Mouse (Mus musculus) midbrain, embryonic 13.5 days (tissue): ENCODE data around the gene Dppa3. TPM values are rescaled to one million over a fixed set of nuclear protein-coding genes. Genes with fewer than 3 reads are reported as not detected.

Source experiments
- ATAC-seq: fragments of 200-750 bp; cut with Nextera tagmentation; 2 replicates; pipeline ENCODE4 v1.8.0; 2017; ENCODE audit warnings: mild to moderate bottlenecking, moderate TSS enrichment, moderate library complexity
- H3K27ac ChIP-seq: fragments of 300-500 bp; sonication (generic); 2 replicates; pipeline ENCODE4 v1.5.1; 2015; ENCODE audit warnings: inconsistent platforms, mild to moderate bottlenecking, moderate library complexity
- H3K27me3 ChIP-seq: fragments of 300-500 bp; sonication (generic); 2 replicates; pipeline ENCODE4 v1.6.1; 2015; ENCODE audit warnings: mild to moderate bottlenecking, inconsistent platforms
- H3K36me3 ChIP-seq: fragments of 300-500 bp; sonication (generic); 2 replicates; pipeline ENCODE4 v1.6.1; 2015; ENCODE audit warnings: mild to moderate bottlenecking, inconsistent platforms
- H3K4me1 ChIP-seq: fragments of 300-500 bp; sonication (generic); replicated peaks from 2 replicates; pipeline ENCODE4 v1.6.1; 2015; ENCODE audit warnings: inconsistent platforms
- H3K4me2 ChIP-seq: fragments of 300-500 bp; sonication (generic); replicated peaks from 2 replicates; pipeline ENCODE4 v1.6.1; 2015; ENCODE audit warnings: moderate library complexity, mild to moderate bottlenecking, inconsistent platforms
- H3K4me3 ChIP-seq: fragments of 300-500 bp; sonication (generic); replicated peaks from 2 replicates; pipeline ENCODE4 v1.5.1; 2015; ENCODE audit warnings: mild to moderate bottlenecking, inconsistent platforms
- H3K9ac ChIP-seq: fragments of 300-500 bp; sonication (generic); replicated peaks from 2 replicates; pipeline ENCODE4 v1.6.1; 2015; ENCODE audit warnings: mild to moderate bottlenecking, inconsistent platforms
- H3K9me3 ChIP-seq: fragments of 300-500 bp; sonication (generic); 2 replicates; pipeline ENCODE4 v1.6.1; 2016; ENCODE audit warnings: mild to moderate bottlenecking, inconsistent platforms
- WGBS: fragments of 180-500 bp; shearing (Covaris S2); methylation state at CpG from one replicate; pipeline ENCODE4 v1.1.7; 2015; 5-methylcytosine and 5-hydroxymethylcytosine counted together
- polyA plus RNA-seq: library from polyadenylated mRNA; unstranded; fragments of >200 nt; fragmentation: Nextera tagmentation; extraction: Ambion mirVana; gene quantifications from 2 replicates; pipeline ENCODE4 v1.2.1, GENCODE M21; 2015

The Dppa3 gene
- not detected in 2 replicates for polyA plus RNA-seq

DNA sequence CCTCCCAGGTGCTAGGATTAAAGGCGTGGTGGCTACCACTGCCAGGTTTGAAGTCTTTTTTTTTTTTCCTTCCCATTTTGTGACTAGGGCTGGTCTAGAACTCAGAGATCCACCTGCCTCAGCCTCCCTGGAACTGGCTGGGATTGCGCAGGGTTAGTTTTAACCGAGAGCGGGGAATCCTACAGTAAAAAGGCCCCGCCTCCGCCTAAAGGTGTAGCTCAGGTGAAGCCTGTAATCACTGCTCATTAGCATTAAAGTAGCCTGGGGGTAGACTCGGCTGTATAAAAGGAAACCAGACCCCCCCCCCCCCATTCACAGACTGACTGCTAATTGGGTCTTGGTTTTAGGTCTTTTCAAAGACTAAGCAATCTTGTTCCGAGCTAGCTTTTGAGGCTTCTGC, at the start of gene Dppa3:
Dppa3 (plus strand) TSS at position 301 of the 400 bp plus-strand sequence.
- no peak within 1 kb of the TSS for H3K9ac ChIP-seq
- 92% methylated on average over 8 of the region's 8 CpGs for WGBS
- no peaks in the 10 kb centered on the region for H3K4me1 ChIP-seq
- no peak for ATAC-seq
- no peaks in the 10 kb centered on the region for H3K27me3 ChIP-seq
- H3K4me2 ChIP-seq: no peak within 1 kb of the TSS
- H3K4me3 ChIP-seq: no peak within 1 kb of the TSS
- H3K36me3 ChIP-seq: no peaks in the 10 kb centered on the region
- no peaks in the 10 kb centered on the region for H3K9me3 ChIP-seq
- no peak within 1 kb of the TSS for H3K27ac ChIP-seq

DNA sequence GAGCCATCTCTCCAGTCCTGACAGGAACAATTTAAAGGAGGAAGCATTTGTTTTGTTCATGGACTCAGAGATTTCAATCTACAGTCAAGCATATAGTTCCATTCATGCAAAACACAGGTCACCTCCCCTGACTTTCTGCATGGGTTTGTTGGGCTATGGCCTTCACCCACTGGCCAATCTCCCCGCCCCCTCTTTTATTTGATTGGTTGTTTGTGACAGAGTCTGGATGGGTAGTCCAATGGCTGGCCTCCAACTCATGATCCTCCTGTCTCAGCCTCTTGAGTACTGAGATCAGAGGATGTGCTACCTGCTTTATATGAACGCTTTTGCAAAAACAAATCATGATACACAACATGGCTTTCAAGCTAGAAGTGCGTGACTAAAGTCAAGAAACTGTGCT, 49.2 kb upstream of the Dppa3 start:
- Histone ChIP-seq H3K4me1 (no peaks in the 10 kb centered on the region), H3K9ac (no peak overlapping the region), H3K9me3 (no peaks in the 10 kb centered on the region), H3K36me3 (no peaks in the 10 kb centered on the region), H3K4me3 (no peak overlapping the region), H3K27ac (no peak overlapping the region), H3K27me3 (no peaks in the 10 kb centered on the region), H3K4me2 (no peak overlapping the region)
- ATAC-seq: no peak
- WGBS: 91% methylated on average over 3 of the region's 3 CpGs

DNA sequence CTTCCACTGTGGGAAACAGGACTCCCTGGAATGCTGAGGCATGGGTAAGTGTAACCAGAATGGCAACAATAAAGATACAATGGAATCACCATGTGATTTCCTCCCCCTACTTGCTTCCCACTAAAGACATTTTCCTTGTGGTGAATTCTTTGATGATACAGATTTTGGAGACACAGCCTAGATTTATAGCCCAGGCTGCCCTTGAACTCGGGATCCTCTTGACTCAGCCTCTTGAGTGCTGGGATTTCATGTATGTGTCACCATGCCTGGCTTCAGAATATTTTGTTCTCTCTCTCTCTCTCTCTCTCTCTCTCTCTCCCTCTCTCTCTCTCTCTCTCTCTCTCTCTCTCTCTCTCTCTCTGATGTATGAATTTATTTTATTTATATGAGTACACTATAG, 47.1 kb upstream of the Dppa3 start:
- Histone ChIP-seq H3K9ac (no peak overlapping the region), H3K4me2 (no peak overlapping the region), H3K36me3 (no peaks in the 10 kb centered on the region), H3K4me1 (no peaks in the 10 kb centered on the region), H3K4me3 (no peak overlapping the region), H3K9me3 (no peaks in the 10 kb centered on the region), H3K27me3 (no peaks in the 10 kb centered on the region), H3K27ac (no peak overlapping the region)
- 83% methylated on average over 1 of the region's 1 CpGs for WGBS
- no peak for ATAC-seq

DNA sequence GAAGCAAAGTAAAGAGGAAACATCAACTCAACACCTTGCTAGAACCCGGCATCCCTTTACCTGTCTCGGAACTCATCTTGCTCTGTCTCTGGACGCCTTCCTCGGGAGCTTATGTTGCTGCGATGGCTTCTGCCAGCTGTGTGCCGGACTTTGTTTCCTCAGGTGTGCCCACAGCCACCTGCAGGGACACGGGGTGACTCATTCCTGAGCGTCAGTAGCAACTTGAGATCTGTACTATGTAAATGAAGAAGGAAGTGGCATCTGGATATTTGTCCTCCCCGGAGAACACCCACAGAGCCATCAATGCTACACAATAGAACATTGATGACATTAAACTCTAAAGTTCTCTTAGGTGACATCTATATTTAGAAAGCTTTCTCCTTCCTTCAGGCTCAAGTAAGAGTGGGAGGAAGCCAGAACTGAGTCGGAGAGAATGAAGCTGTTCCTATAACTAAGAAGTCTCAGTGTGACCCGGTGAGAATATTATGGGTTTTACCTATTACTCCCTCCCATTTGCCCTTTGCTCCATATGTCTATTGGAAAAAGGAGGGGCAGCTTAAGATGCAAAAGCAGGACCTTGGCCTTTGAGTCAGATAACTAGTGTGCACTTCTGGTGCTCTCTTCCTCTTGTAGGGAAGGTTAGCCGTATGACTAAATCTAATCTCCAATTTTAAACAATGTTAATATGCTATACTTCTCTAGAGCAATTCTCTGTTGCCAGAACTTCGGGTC, 35.0 kb upstream of the Dppa3 start:
- Histone ChIP-seq H3K4me1 (no peaks in the 10 kb centered on the region), H3K27me3 (no peaks in the 10 kb centered on the region), H3K9me3 (no peaks in the 10 kb centered on the region; the same call in 1 of the 2 replicates), H3K4me2 (no peak overlapping the region), H3K9ac (no peak overlapping the region), H3K4me3 (no peak overlapping the region), H3K27ac (no peak overlapping the region), H3K36me3 (no peaks in the 10 kb centered on the region)
- WGBS: 84% methylated on average over 13 of the region's 13 CpGs
- no peak for ATAC-seq

DNA sequence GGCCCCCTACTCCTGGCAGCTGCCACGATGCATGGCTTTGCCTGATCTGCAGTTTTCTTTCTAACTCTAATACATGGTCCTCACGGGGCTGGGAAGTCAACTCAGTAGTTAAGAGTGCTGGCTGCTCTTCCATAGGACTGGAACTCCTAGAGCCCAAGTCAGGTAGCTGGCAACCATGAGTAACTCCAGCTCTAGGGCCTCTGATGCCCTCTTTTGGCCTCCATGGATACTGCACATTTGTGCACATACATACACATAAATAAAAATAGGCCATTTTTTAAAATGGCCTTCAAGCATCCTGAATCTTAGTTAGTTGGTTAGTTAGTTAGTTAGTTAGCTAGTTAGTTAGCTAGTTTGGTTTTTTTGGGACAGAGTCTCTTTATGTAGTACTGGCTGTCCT, 33.3 kb upstream of the Dppa3 start:
- H3K9ac ChIP-seq: no peak overlapping the region
- H3K9me3 ChIP-seq: no peaks in the 10 kb centered on the region; the same call in 1 of the 2 replicates
- no peak overlapping the region for H3K4me3 ChIP-seq
- no peaks in the 10 kb centered on the region for H3K4me1 ChIP-seq
- H3K27ac ChIP-seq: no peak overlapping the region
- H3K27me3 ChIP-seq: no peaks in the 10 kb centered on the region
- 88% methylated on average over 2 of the region's 2 CpGs for WGBS
- H3K36me3 ChIP-seq: no peaks in the 10 kb centered on the region
- H3K4me2 ChIP-seq: no peak overlapping the region
- ATAC-seq: no peak

DNA sequence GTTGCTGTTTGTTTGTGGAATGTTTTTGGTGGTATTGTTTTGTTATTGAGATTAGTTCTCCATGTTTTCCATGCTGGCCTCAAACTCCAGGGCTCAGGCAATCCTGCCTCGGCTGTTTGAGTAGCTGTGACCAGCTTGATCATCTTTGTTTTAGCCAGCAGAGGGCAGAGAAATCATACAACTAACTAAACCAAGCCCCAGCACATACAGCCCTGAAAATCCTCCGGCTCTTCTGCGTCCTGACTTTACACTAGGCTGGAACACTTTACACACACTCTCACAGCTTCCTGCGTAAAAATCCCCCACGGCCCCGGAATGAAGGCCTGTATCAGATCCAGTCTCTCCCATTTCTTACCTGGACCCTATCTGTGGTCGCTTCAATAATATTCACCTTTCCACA, 30.6 kb upstream of the Dppa3 start:
- H3K27ac ChIP-seq: no peak overlapping the region
- 32% methylated on average over 7 of the region's 7 CpGs for WGBS
- no peaks in the 10 kb centered on the region for H3K36me3 ChIP-seq
- no peak overlapping the region for H3K4me3 ChIP-seq
- ATAC-seq: 0 out of 2 replicates have a peak, but pooled peaks have one; percentile 45
- no peaks in the 10 kb centered on the region; the same call in 1 of the 2 replicates for H3K9me3 ChIP-seq
- H3K4me1 ChIP-seq: no peaks in the 10 kb centered on the region
- no peak overlapping the region for H3K9ac ChIP-seq
- H3K4me2 ChIP-seq: no peak overlapping the region
- no peaks in the 10 kb centered on the region for H3K27me3 ChIP-seq

DNA sequence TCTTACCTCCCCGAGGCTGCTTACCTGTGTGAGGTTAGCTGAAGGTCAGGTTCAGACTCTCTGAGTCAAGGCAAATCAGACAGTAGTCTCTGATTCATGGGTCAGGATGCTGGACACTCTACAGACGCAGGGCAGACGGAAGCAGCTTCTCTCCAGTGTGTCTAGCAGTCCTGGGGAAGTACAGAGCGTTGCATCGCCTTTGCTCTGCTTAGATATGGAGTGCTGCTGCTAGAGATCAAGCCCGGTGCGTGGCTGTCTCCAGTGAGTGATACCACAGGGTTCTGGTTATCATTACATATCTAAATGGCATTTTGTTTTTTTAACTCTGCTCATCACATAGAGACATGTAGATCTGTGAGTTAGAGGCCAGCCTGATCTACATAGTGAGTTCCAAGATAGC, 29.6 kb upstream of the Dppa3 start:
- Histone ChIP-seq H3K9ac (no peak overlapping the region), H3K4me2 (no peak overlapping the region), H3K4me3 (no peak overlapping the region), H3K4me1 (no peaks in the 10 kb centered on the region), H3K27ac (no peak overlapping the region), H3K27me3 (no peaks in the 10 kb centered on the region), H3K9me3 (no peaks in the 10 kb centered on the region; the same call in 1 of the 2 replicates), H3K36me3 (no peaks in the 10 kb centered on the region)
- WGBS: 88% methylated on average over 7 of the region's 7 CpGs
- no peak for ATAC-seq

DNA sequence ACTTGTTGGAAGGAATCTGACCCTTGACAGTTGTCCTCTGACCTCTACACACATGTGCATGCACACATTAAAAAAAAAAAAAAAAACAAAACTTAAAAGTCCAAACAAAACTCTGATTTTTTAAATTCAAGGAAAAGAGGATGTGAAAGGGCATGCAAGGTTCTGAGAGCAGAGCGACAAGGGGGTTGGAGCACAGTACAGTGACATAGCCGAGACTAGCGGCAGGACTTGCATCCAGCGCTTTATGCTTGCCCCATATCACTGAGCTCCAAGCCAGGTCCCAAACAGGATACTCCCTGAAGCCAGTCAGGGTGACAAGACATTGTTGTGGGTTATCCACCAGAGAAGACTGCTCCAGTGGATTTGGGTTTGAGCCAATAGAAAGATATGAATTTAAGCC, 28.2 kb upstream of the Dppa3 start:
- no peaks in the 10 kb centered on the region for H3K27me3 ChIP-seq
- 98% methylated on average over 4 of the region's 4 CpGs for WGBS

DNA sequence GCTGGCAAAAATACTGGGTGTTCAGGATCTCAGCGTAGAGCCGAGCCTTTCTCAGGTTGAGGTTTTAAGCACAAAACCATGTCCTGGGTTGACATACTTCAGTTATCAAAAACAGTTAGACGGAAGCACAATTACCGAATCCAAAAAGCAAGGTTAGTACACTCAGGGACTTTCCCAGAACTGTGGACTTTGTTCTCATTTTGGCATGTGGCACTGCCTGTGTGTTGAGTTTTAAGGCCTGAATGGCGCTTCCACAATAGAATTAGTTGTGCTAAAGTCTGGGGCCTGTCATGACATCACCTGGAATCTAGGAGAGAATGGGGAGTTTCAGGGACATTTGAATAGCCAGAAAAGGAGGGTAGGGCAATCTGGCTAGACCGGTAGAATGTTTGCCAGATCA, 27.8 kb upstream of the Dppa3 start:
- Histone ChIP-seq H3K4me3 (no peak overlapping the region), H3K4me1 (peaks cover 5% of the 10 kb centered on the region; the same call in 1 of the 2 replicates), H3K9ac (no peak overlapping the region), H3K36me3 (no peaks in the 10 kb centered on the region), H3K27ac (no peak overlapping the region), H3K9me3 (no peaks in the 10 kb centered on the region), H3K4me2 (no peak overlapping the region), H3K27me3 (no peaks in the 10 kb centered on the region)
- 82% methylated on average over 6 of the region's 6 CpGs for WGBS
- ATAC-seq: no peak

More for the DNA sequence above, 28.2 kb upstream of the Dppa3 start:
- Histone ChIP-seq H3K4me2 (no peak overlapping the region), H3K4me3 (no peak overlapping the region), H3K9ac (no peak overlapping the region), H3K27ac (no peak overlapping the region), H3K9me3 (no peaks in the 10 kb centered on the region; the same call in 1 of the 2 replicates), H3K4me1 (peaks cover 5% of the 10 kb centered on the region; the same call in 1 of the 2 replicates), H3K36me3 (no peaks in the 10 kb centered on the region)
- ATAC-seq: no peak

DNA sequence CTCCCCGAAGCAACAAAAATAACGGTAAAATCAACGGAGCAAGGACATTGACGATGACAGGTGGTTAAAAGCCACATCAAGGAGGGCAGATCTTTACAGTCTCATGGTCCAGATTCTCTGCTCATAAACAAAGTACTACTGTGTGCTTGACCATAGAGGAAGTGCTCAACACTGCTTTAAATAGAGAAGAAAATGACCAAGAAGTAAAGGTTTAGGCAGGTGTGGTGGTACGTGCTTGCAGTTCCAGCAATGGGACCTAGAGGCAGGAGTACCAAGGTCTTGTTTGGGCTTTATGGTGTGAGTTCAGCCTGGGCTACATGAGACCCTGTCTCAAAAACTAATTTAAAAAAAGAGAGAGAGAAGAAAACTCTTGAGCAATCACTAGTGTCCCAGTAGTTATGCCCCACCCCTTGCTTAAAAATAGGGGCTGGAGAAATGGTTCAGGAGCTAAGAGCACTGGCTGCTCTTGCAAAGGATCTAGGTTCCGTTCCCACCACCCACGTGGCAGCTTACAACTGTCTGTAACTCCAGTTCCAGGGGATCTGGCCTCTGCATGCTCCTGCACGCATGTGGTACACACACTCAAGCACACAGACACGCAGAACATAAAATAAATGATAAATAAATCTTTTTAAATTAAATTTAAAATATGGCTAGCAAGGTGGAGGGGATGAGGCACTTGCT, 27.0 kb upstream of the Dppa3 start:
- 90% methylated on average over 9 of the region's 9 CpGs for WGBS
- Histone ChIP-seq H3K27ac (no peak overlapping the region), H3K4me3 (no peak overlapping the region), H3K9ac (no peak overlapping the region), H3K36me3 (no peaks in the 10 kb centered on the region), H3K4me2 (no peak overlapping the region), H3K9me3 (no peaks in the 10 kb centered on the region), H3K27me3 (no peaks in the 10 kb centered on the region), H3K4me1 (peaks cover 5% of the 10 kb centered on the region; the same call in 1 of the 2 replicates)
- no peak for ATAC-seq

DNA sequence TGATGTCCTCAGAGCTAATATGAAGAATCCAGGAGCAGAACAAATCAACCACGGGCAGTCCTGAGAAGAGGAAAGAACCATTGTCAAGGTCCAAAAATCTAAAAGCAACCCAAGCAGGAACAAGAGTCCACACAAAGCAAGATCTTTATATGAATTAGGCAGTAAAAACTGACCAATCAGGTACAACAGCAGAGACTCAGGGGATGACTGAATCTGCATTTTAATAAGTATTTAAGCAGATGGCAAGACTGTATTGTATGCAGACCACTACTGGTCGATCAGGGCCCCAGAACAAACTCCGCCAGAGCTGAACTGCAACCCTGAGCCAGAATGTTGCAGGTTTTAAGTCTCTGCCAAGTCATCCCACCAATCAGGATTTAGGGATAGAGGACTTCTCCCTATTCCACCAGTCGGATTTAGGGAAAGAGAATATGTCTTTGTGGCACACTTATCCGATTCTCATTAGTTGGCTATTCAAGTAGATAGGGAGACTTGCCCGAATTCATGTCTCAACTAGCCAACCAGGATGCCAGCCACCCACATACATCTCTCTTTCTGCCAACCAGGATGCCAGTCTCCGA, 26.1 kb upstream of the Dppa3 start:
- Histone ChIP-seq H3K36me3 (no peaks in the 10 kb centered on the region), H3K4me3 (no peak overlapping the region), H3K4me2 (no peak overlapping the region), H3K9me3 (no peaks in the 10 kb centered on the region), H3K4me1 (peaks cover 5% of the 10 kb centered on the region; the same call in 1 of the 2 replicates), H3K27me3 (no peaks in the 10 kb centered on the region), H3K27ac (no peak overlapping the region), H3K9ac (no peak overlapping the region)
- 74% methylated on average over 7 of the region's 7 CpGs for WGBS
- no peak for ATAC-seq

DNA sequence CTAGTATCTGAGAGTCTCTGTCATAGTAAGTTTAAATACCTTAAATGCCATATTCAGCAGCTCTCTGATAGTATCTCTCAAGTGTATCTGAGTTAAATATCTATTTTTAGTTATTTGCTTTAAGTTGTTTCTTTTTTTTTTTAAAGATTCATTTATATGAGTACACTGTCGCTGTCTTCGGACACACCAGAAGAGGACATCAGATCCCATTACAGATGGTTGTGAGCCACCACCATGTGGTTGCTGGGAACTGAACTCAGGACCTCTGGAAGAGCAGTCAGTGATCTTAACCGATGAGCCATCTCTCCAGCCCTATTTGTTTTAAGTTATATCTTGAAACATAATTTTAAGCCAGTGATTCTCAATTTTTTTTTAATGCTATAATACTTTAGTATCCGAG, 25.2 kb upstream of the Dppa3 start:
- Histone ChIP-seq H3K27me3 (no peaks in the 10 kb centered on the region), H3K4me3 (no peak overlapping the region), H3K27ac (no peak overlapping the region), H3K36me3 (no peaks in the 10 kb centered on the region), H3K9me3 (no peaks in the 10 kb centered on the region), H3K9ac (no peak overlapping the region), H3K4me1 (peaks cover 5% of the 10 kb centered on the region; the same call in 1 of the 2 replicates), H3K4me2 (no peak overlapping the region)
- no peak for ATAC-seq
- WGBS: 93% methylated on average over 4 of the region's 4 CpGs
